7 mouse cellular contexts compared by ENCODE assay signal in the genomic region with DNA sequence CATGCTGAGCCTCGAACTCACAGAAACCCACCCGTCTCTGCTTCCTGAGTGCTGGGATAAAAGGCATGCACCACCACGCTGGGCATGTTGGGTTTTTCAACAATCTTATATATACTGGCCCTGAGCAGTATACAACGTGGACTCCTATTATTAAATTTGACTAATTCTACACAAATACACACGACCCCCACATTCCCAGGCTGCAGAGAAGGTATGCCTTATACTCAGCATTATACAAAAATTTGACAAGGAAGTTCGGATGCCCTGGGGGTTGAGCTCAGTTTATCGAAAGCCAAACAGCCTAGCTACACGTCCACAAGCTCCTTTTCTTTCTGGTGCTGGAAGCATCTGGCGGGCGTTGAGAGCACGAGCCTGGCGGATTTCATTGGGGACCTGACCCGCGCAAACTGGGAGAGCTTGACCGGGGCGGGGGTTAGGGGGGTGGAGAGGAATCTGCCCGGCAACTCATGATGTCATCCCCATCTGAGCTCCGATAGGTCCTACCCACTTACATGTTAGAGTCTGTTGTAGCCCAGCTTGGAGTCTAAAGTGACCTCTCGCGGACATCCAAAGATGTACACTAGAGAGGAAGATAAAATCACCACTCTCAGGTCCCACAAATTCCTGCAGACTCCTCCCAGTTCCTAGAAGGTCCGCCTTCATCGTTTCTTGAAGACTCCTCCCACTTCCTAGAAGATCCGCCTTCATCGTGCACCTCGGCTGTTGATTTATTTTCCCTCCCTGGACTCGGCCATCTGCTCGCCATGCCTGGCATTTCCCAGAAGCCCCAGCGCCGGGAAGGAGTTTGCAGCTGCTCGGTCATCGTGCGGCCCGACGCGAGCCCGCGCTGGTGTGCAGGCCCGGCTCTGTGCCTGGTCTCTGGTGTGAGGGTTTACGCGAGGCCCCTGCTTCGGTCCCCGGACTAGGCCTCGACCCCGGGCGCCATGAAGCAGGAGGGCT. TPM values are rescaled to one million over a fixed set of nuclear protein-coding genes. Genes with fewer than 3 reads are reported as not detected.
DNase-seq lines count a peak whose midpoint lies in the region; ATAC-seq and TF ChIP-seq lines count a peak whose summit lies in the region.

Psmd3 (plus strand) TSS at position 769 of the 960 bp plus-strand sequence.

- peak; percentile 67 for TF ChIP-seq CTCF in intestine, postnatal 0 days (IDR thresholded peaks at IDR 0.05; ENCODE audit: low read depth)
- 0 out of 2 replicates have a peak, but pooled peaks have one; percentile 3 for TF ChIP-seq CTCF in small intestine, adult 2 months (IDR thresholded peaks at IDR 0.05; ENCODE audit: extremely low read depth, insufficient read length, insufficient replicate concordance, low read depth, low read length)

- no peaks in the 10 kb centered on the region for H3K27me3 ChIP-seq in embryonic facial prominence, embryonic 10.5 days (replicated peaks; ENCODE audit: low read depth, poor library complexity, severe bottlenecking)
- no peaks in the 10 kb centered on the region for H3K27me3 ChIP-seq in intestine, postnatal 0 days (replicated peaks; ENCODE audit: control insufficient read depth, insufficient read depth, low read length)
- H3K27me3 ChIP-seq in midbrain, embryonic 12.5 days: no peaks in the 10 kb centered on the region
- no peaks in the 10 kb centered on the region for H3K27me3 ChIP-seq in small intestine, adult 2 months (ENCODE audit: control insufficient read depth, insufficient read depth, low read length)

- peaks cover 31% of the 10 kb centered on the region for H3K36me3 ChIP-seq in embryonic facial prominence, embryonic 10.5 days (replicated peaks)
- H3K36me3 ChIP-seq in intestine, postnatal 0 days (ENCODE audit: control insufficient read depth, insufficient read depth): peaks cover 20% of the 10 kb centered on the region
- H3K36me3 ChIP-seq in midbrain, embryonic 12.5 days: peaks cover 23% of the 10 kb centered on the region
- peaks cover 13% of the 10 kb centered on the region for H3K36me3 ChIP-seq in small intestine, adult 2 months (ENCODE audit: control insufficient read depth, insufficient read depth, low read length)

- DNase-seq in adrenal gland, postnatal 10 days: peak; percentile 98
- peak; percentile 97 for DNase-seq in embryonic facial prominence, embryonic 10.5 days (ENCODE audit: low spot score)
- DNase-seq in gonadal fat pad, adult 2 months (ENCODE audit: low read depth): peak; percentile 92
- peak; percentile 95 for DNase-seq in left cerebral cortex, postnatal 4 days

- no peaks in the 10 kb centered on the region for H3K9me3 ChIP-seq in embryonic facial prominence, embryonic 10.5 days
- no peaks in the 10 kb centered on the region for H3K9me3 ChIP-seq in intestine, postnatal 0 days (ENCODE audit: control insufficient read depth)
- H3K9me3 ChIP-seq in midbrain, embryonic 12.5 days: no peaks in the 10 kb centered on the region

- ATAC-seq in intestine, postnatal 0 days: peak; percentile 92
- ATAC-seq in midbrain, embryonic 12.5 days (ENCODE audit: low FRiP score, low read depth): peak; percentile 96

- WGBS in embryonic facial prominence, embryonic 10.5 days: 6% methylated on average over 45 of the region's 45 CpGs
- 3% methylated on average over 45 of the region's 45 CpGs for WGBS in intestine, postnatal 0 days
- WGBS in midbrain, embryonic 12.5 days: 5% methylated on average over 45 of the region's 45 CpGs
- 4% methylated on average over 45 of the region's 45 CpGs for WGBS in small intestine, adult 2 months

- TF ChIP-seq POLR2A in small intestine, adult 2 months (IDR thresholded peaks at IDR 0.05; ENCODE audit: low read depth, low read length): peak; percentile 89

- peaks cover 17% of the 10 kb centered on the region for H3K4me1 ChIP-seq in embryonic facial prominence, embryonic 10.5 days
- no peaks in the 10 kb centered on the region for H3K4me1 ChIP-seq in intestine, postnatal 0 days (replicated peaks; ENCODE audit: control insufficient read depth, insufficient read depth, low read length)
- peaks cover 12% of the 10 kb centered on the region for H3K4me1 ChIP-seq in midbrain, embryonic 12.5 days
- peaks cover 3% of the 10 kb centered on the region; the same call in 1 of the 2 replicates for H3K4me1 ChIP-seq in small intestine, adult 2 months (ENCODE audit: control insufficient read depth, insufficient read depth, insufficient read length, low read length)

- intact Hi-C loops in left cerebral cortex, postnatal 4 days (cut with DNase I): no loop called here

- peak within 1 kb of the TSS; percentile 86 for H3K4me2 ChIP-seq in intestine, postnatal 0 days (replicated peaks; ENCODE audit: low read depth)
- H3K4me2 ChIP-seq in midbrain, embryonic 12.5 days (replicated peaks): peak within 1 kb of the TSS; percentile 91

- H3K4me3 ChIP-seq in embryonic facial prominence, embryonic 10.5 days: peak within 1 kb of the TSS; percentile 100
- peak within 1 kb of the TSS; percentile 95 for H3K4me3 ChIP-seq in intestine, postnatal 0 days (ENCODE audit: low read depth, low read length)
- H3K4me3 ChIP-seq in midbrain, embryonic 12.5 days: peak within 1 kb of the TSS; percentile 98
- peak within 1 kb of the TSS; percentile 84 for H3K4me3 ChIP-seq in small intestine, adult 2 months (ENCODE audit: low read depth, low read length)

- peak within 1 kb of the TSS; percentile 99 for H3K9ac ChIP-seq in intestine, postnatal 0 days (ENCODE audit: low read depth, low read length)
- peak within 1 kb of the TSS; percentile 100 for H3K9ac ChIP-seq in midbrain, embryonic 12.5 days (replicated peaks)

- peak within 1 kb of the TSS; percentile 95 for H3K27ac ChIP-seq in embryonic facial prominence, embryonic 10.5 days (replicated peaks)
- peak within 1 kb of the TSS; percentile 82 for H3K27ac ChIP-seq in intestine, postnatal 0 days (ENCODE audit: low read depth, low read length)
- peak within 1 kb of the TSS; percentile 75 for H3K27ac ChIP-seq in midbrain, embryonic 12.5 days (replicated peaks)
- peak within 1 kb of the TSS; percentile 63 for H3K27ac ChIP-seq in small intestine, adult 2 months (ENCODE audit: insufficient read depth, low read depth, low read length)

RNA-seq across cellular contexts. Expression of gene Psmd3, which starts in this region (rescaled TPM):
- total RNA-seq in adrenal gland, postnatal 10 days (2021): 100 to 1,000 TPM; 111 to 123 TPM
- polyA plus RNA-seq in embryonic facial prominence, embryonic 10.5 days (2016; fragmentation: Nextera tagmentation; extraction: Ambion mirVana): 249 and 262 TPM in 2 replicates
- polyA plus RNA-seq in gonadal fat pad, adult 2 months (2012; rRNA removed): 184 and 186 TPM in 2 replicates
- 95.5 and 96.2 TPM in 2 replicates for polyA plus RNA-seq in intestine, postnatal 0 days (2015; fragmentation: Nextera tagmentation; extraction: Ambion mirVana)
- total RNA-seq in left cerebral cortex, postnatal 4 days (2021): 100 to 1,000 TPM; 131 to 145 TPM
- polyA plus RNA-seq in midbrain, embryonic 12.5 days (2016; fragmentation: Nextera tagmentation; extraction: Ambion mirVana): 234 and 244 TPM in 2 replicates
- polyA plus RNA-seq in small intestine, adult 2 months (2012; rRNA removed): 86.4 and 139 TPM in 2 replicates

Comparison
In these comparisons a context has a peak if more than half of its experiments do, and no peak if none do; other contexts are left out.
1. Peak in every context shown above with its lines: DNase-seq, ATAC-seq, H3K4me3 ChIP-seq and H3K27ac ChIP-seq.